Mouse (Mus musculus): ENCODE data around the gene Cdc42ep2. TPM values are rescaled to one million over a fixed set of nuclear protein-coding genes. Genes with fewer than 3 reads are reported as not detected.
A peak's percentile ranks its signal among the peaks of the same experiment; 100 is the strongest.

Cdc42ep2 gene
- polyA plus RNA-seq, 1 experiment from 2014 or later = 10.5 TPM

GRCm38 (mm10) chr19:5956685-5957084 lies 32.1 kb upstream of the Cdc42ep2 start:
- peak; percentile 28; the same call in 1 of the 2 replicates for ATAC-seq (ENCODE audit: low FRiP score, low TSS enrichment)

GRCm38 (mm10) chr19:5955704-5956670 lies 31.4 kb upstream of the Cdc42ep2 start:
- H3K4me2 ChIP-seq (replicated peaks; ENCODE audit: low read depth, low read length) = peak overlapping the region; percentile 27
- WGBS = 68% methylated on average over 28 of the region's 28 CpGs
- H3K9me3 ChIP-seq (ENCODE audit: control insufficient read depth, low read length) = no peaks in the 10 kb centered on the region
- H3K4me1 ChIP-seq (ENCODE audit: control insufficient read depth, insufficient read depth, low read length) = peaks cover 36% of the 10 kb centered on the region
- H3K9ac ChIP-seq (ENCODE audit: low read depth, low read length) = no peak overlapping the region
- peaks cover 68% of the 10 kb centered on the region for H3K36me3 ChIP-seq (ENCODE audit: control insufficient read depth, insufficient read depth, low read length)
- peak overlapping the region; percentile 73 for H3K27ac ChIP-seq (ENCODE audit: low read depth, low read length)
- peak; percentile 44; the same call in 1 of the 2 replicates for ATAC-seq (ENCODE audit: low FRiP score, low TSS enrichment)
- H3K4me3 ChIP-seq (ENCODE audit: low read length) = no peak overlapping the region
- H3K27me3 ChIP-seq (ENCODE audit: control insufficient read depth, insufficient read depth, low read length) = no peaks in the 10 kb centered on the region

More at GRCm38 (mm10) chr19:5956685-5957084, 32.1 kb upstream of the Cdc42ep2 start:
- Histone ChIP-seq H3K4me3 (ENCODE audit: low read length) (no peak overlapping the region), H3K9me3 (ENCODE audit: control insufficient read depth, low read length) (no peaks in the 10 kb centered on the region), H3K27me3 (ENCODE audit: control insufficient read depth, insufficient read depth, low read length) (no peaks in the 10 kb centered on the region), H3K36me3 (ENCODE audit: control insufficient read depth, insufficient read depth, low read length) (peaks cover 68% of the 10 kb centered on the region), H3K4me2 (replicated peaks; ENCODE audit: low read depth, low read length) (no peak overlapping the region), H3K4me1 (ENCODE audit: control insufficient read depth, insufficient read depth, low read length) (peaks cover 40% of the 10 kb centered on the region), H3K9ac (ENCODE audit: low read depth, low read length) (no peak overlapping the region), H3K27ac (ENCODE audit: low read depth, low read length) (no peak overlapping the region; the same call in 1 of the 2 replicates)
- 16% methylated on average over 3 of the region's 3 CpGs for WGBS

- H3K4me3 ChIP-seq (ENCODE audit: low read length) = no peak overlapping the region
- peak overlapping the region; percentile 14 for H3K9ac ChIP-seq (ENCODE audit: low read depth, low read length)
- H3K9me3 ChIP-seq (ENCODE audit: control insufficient read depth, low read length) = no peaks in the 10 kb centered on the region
- H3K4me2 ChIP-seq (replicated peaks; ENCODE audit: low read depth, low read length) = peak overlapping the region; percentile 17; the same call in 1 of the 2 replicates
- peaks cover 72% of the 10 kb centered on the region for H3K36me3 ChIP-seq (ENCODE audit: control insufficient read depth, insufficient read depth, low read length)
- ATAC-seq (ENCODE audit: low FRiP score, low TSS enrichment) = no peak
- no peaks in the 10 kb centered on the region for H3K27me3 ChIP-seq (ENCODE audit: control insufficient read depth, insufficient read depth, low read length)
- H3K27ac ChIP-seq (ENCODE audit: low read depth, low read length) = peak overlapping the region; percentile 73; the same call in 1 of the 2 replicates
- whole genome bisulfite sequencing = 77% methylated on average over 10 of the region's 10 CpGs
- H3K4me1 ChIP-seq (ENCODE audit: control insufficient read depth, insufficient read depth, low read length) = peaks cover 34% of the 10 kb centered on the region
Measured at GRCm38 (mm10) chr19:5954936-5955335, 30.3 kb upstream of the Cdc42ep2 start.

GRCm38 (mm10) chr19:5954031-5954710 lies 29.6 kb upstream of the Cdc42ep2 start:
- H3K27ac ChIP-seq (ENCODE audit: low read depth, low read length) = peak overlapping the region; percentile 73; the same call in 1 of the 2 replicates
- H3K9ac ChIP-seq (ENCODE audit: low read depth, low read length) = no peak overlapping the region

GRCm38 (mm10) chr19:5953201-5953770 lies 28.7 kb upstream of the Cdc42ep2 start:
- WGBS = 92% methylated on average over 19 of the region's 19 CpGs
- no peak for ATAC-seq (ENCODE audit: low FRiP score, low TSS enrichment)

More at GRCm38 (mm10) chr19:5954031-5954710, 29.6 kb upstream of the Cdc42ep2 start:
- no peak for ATAC-seq (ENCODE audit: low FRiP score, low TSS enrichment)
- H3K4me1 ChIP-seq (ENCODE audit: control insufficient read depth, insufficient read depth, low read length) = peaks cover 34% of the 10 kb centered on the region
- H3K27me3 ChIP-seq (ENCODE audit: control insufficient read depth, insufficient read depth, low read length) = no peaks in the 10 kb centered on the region
- 34% methylated on average over 22 of the region's 22 CpGs for WGBS
- no peak overlapping the region for H3K4me3 ChIP-seq (ENCODE audit: low read length)
- no peaks in the 10 kb centered on the region for H3K9me3 ChIP-seq (ENCODE audit: control insufficient read depth, low read length)
- peaks cover 73% of the 10 kb centered on the region for H3K36me3 ChIP-seq (ENCODE audit: control insufficient read depth, insufficient read depth, low read length)
- H3K4me2 ChIP-seq (replicated peaks; ENCODE audit: low read depth, low read length) = no peak overlapping the region; the same call in 1 of the 2 replicates

GRCm38 (mm10) chr19:5952071-5952691 lies 27.6 kb upstream of the Cdc42ep2 start:
- Histone ChIP-seq H3K4me1 (ENCODE audit: control insufficient read depth, insufficient read depth, low read length) (peaks cover 34% of the 10 kb centered on the region), H3K4me3 (ENCODE audit: low read length) (no peak overlapping the region), H3K9me3 (ENCODE audit: control insufficient read depth, low read length) (no peaks in the 10 kb centered on the region), H3K36me3 (ENCODE audit: control insufficient read depth, insufficient read depth, low read length) (peaks cover 75% of the 10 kb centered on the region), H3K4me2 (replicated peaks; ENCODE audit: low read depth, low read length) (no peak overlapping the region), H3K27me3 (ENCODE audit: control insufficient read depth, insufficient read depth, low read length) (no peaks in the 10 kb centered on the region), H3K9ac (ENCODE audit: low read depth, low read length) (no peak overlapping the region), H3K27ac (ENCODE audit: low read depth, low read length) (peak overlapping the region; percentile 79; the same call in 1 of the 2 replicates)
- ATAC-seq (ENCODE audit: low FRiP score, low TSS enrichment) = peak; percentile 33; the same call in 1 of the 2 replicates
- WGBS = 75% methylated on average over 13 of the region's 13 CpGs

More at GRCm38 (mm10) chr19:5953201-5953770, 28.7 kb upstream of the Cdc42ep2 start:
- H3K4me2 ChIP-seq (replicated peaks; ENCODE audit: low read depth, low read length) = no peak overlapping the region
- no peak overlapping the region for H3K4me3 ChIP-seq (ENCODE audit: low read length)
- H3K36me3 ChIP-seq (ENCODE audit: control insufficient read depth, insufficient read depth, low read length) = peaks cover 73% of the 10 kb centered on the region
- H3K27ac ChIP-seq (ENCODE audit: low read depth, low read length) = peak overlapping the region; percentile 0; the same call in 1 of the 2 replicates
- no peak overlapping the region for H3K9ac ChIP-seq (ENCODE audit: low read depth, low read length)
- no peaks in the 10 kb centered on the region for H3K27me3 ChIP-seq (ENCODE audit: control insufficient read depth, insufficient read depth, low read length)
- peaks cover 34% of the 10 kb centered on the region for H3K4me1 ChIP-seq (ENCODE audit: control insufficient read depth, insufficient read depth, low read length)
- no peaks in the 10 kb centered on the region for H3K9me3 ChIP-seq (ENCODE audit: control insufficient read depth, low read length)

- no peaks in the 10 kb centered on the region for H3K9me3 ChIP-seq (ENCODE audit: control insufficient read depth, low read length)
- no peaks in the 10 kb centered on the region for H3K27me3 ChIP-seq (ENCODE audit: control insufficient read depth, insufficient read depth, low read length)
- no peak overlapping the region for H3K4me3 ChIP-seq (ENCODE audit: low read length)
- 85% methylated on average over 16 of the region's 16 CpGs for WGBS
- H3K27ac ChIP-seq (ENCODE audit: low read depth, low read length) = peak overlapping the region; percentile 31; the same call in 1 of the 2 replicates
- H3K9ac ChIP-seq (ENCODE audit: low read depth, low read length) = no peak overlapping the region
- H3K4me2 ChIP-seq (replicated peaks; ENCODE audit: low read depth, low read length) = no peak overlapping the region
- peaks cover 34% of the 10 kb centered on the region for H3K4me1 ChIP-seq (ENCODE audit: control insufficient read depth, insufficient read depth, low read length)
- peaks cover 74% of the 10 kb centered on the region for H3K36me3 ChIP-seq (ENCODE audit: control insufficient read depth, insufficient read depth, low read length)
- no peak for ATAC-seq (ENCODE audit: low FRiP score, low TSS enrichment)
Measured at GRCm38 (mm10) chr19:5951631-5952030, 27.0 kb upstream of the Cdc42ep2 start.

GRCm38 (mm10) chr19:5950218-5950617 lies 25.6 kb upstream of the Cdc42ep2 start:
- no peaks in the 10 kb centered on the region for H3K9me3 ChIP-seq (ENCODE audit: control insufficient read depth, low read length)
- no peak for ATAC-seq (ENCODE audit: low FRiP score, low TSS enrichment)
- H3K4me3 ChIP-seq (ENCODE audit: low read length) = no peak overlapping the region
- WGBS = 94% methylated on average over 11 of the region's 11 CpGs
- no peak overlapping the region for H3K27ac ChIP-seq (ENCODE audit: low read depth, low read length)
- no peak overlapping the region for H3K4me2 ChIP-seq (replicated peaks; ENCODE audit: low read depth, low read length)
- H3K27me3 ChIP-seq (ENCODE audit: control insufficient read depth, insufficient read depth, low read length) = no peaks in the 10 kb centered on the region
- peaks cover 28% of the 10 kb centered on the region for H3K4me1 ChIP-seq (ENCODE audit: control insufficient read depth, insufficient read depth, low read length)
- no peak overlapping the region for H3K9ac ChIP-seq (ENCODE audit: low read depth, low read length)
- peaks cover 78% of the 10 kb centered on the region for H3K36me3 ChIP-seq (ENCODE audit: control insufficient read depth, insufficient read depth, low read length)
